Mouse (Mus musculus): ENCODE measurements around the gene Asb10.

DNA sequence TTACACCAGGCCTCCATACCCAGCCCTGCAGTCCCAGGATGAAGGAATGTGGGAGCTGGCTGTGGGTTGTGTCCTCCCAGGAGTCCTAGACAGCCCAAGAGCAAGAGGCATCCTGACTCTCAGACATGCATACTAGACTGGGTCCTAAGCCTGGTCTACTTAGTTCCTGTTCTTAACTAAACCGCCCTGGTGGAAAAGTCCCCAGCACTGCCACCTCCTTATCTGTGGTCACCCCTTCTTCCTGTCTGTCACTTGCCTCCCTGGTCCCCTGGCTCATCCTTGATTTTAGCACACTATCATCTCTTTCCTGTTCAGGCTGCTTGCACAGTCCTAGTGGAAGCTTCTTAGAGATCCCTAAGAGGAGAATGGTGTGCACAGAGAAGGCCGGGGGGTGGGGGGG is 35.3 kb downstream of the Asb10 start:
- no peak for TF ChIP-seq POLR2A (IDR thresholded peaks at IDR 0.05; ENCODE audit: extremely low read depth, insufficient read depth, low read length)
- TF ChIP-seq CTCF (IDR thresholded peaks at IDR 0.05; ENCODE audit: extremely low read depth, insufficient read depth, low read length): no peak
